Mouse (Mus musculus) embryonic fibroblast, embryonic 13.5 days (primary cell): ENCODE results near the gene Iffo2.

Source experiments
- CTCF ChIP-seq: IDR thresholded peaks from 2 replicates; pipeline ENCODE4 v1.5.1; 2011; ENCODE audit warnings: mild to moderate bottlenecking, control low read depth, low read length, moderate library complexity, borderline replicate concordance; ENCODE audit not compliant: insufficient read depth
- POLR2A ChIP-seq: IDR thresholded peaks from 2 replicates; pipeline ENCODE4 v1.6.1; 2011; ENCODE audit warnings: low read depth, mild to moderate bottlenecking, control low read depth, low read length, moderate library complexity

DNA sequence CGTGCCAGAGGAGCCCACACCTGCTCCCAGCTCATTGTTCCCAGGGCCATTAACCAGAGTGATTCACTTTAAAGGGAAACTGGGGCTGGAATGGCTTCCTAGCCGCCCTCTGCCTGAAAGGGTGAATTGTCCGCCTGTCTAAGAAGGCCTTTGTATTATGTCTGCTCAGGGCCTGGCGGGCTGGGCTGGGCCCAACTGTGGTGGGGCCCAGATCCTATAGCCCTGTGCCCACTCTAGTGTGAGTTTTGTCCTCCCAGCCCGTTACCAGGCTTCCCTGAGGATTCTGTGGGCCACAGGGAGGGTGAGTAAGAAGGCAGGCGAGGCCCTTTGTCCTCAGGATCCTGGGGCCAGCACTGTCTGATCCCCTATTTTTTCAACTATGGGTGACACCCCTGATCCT, 15.4 kb downstream of the Iffo2 start:
- TF ChIP-seq CTCF (no peak), POLR2A (no peak)
